Mouse (Mus musculus) testis, adult 2 months (tissue): Measurements from ENCODE around the gene Hist2h2aa1.
"Not testable (repeated sequence)": the region's sequence is repeated elsewhere in the genome, so short reads cannot be mapped to it uniquely, and the experiment has no call there.

Source experiments
- CTCF ChIP-seq: fragments of 200-500 bp; IDR thresholded peaks from 2 replicates; pipeline ENCODE4 v1.5.1; 2012; ENCODE audit warnings: low read depth, mild to moderate bottlenecking, inconsistent platforms, low read length, moderate library complexity; ENCODE audit not compliant: control insufficient read depth, insufficient read depth, insufficient replicate concordance
- POLR2A ChIP-seq: fragments of 200-500 bp; IDR thresholded peaks from 2 replicates; pipeline ENCODE4 v1.6.1; 2012; ENCODE audit warnings: low read depth, mild to moderate bottlenecking, inconsistent platforms, low read length, moderate library complexity; ENCODE audit not compliant: control insufficient read depth

- TF ChIP-seq POLR2A, CTCF: not testable (repeated sequence)
These were observed 1.1 kb downstream of the Hist2h2aa1 start, which contains the start of gene Hist2h3c1 for GRCm38 (mm10) chr3:96246427-96246856.
